Mouse (Mus musculus): ENCODE measurements around the gene Crtam. TPM values are rescaled to one million over a fixed set of nuclear protein-coding genes. Genes with fewer than 3 reads are reported as not detected.

Crtam gene
- under 1 TPM; 0.10 to 0.18 TPM for total RNA-seq (2021)

DNA sequence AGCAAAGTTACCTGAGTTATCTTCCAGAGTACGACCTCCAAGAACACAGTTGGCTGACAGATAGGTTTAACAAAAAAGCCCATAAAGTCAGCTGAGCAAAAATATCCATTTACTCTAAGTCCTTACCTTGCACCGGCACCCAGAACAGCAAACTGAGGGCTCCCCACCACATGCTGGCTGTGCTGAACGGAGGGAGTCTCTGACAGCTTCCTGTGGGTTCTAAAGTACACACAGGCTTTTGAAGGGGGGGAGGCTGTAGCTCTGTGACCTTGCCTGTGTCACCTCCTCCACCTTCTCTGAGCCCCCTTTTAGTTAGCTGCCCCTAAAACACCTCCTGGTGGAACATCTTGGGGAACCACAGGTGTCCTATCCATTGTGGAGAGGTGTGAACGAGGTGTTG lies at the start of gene Crtam:
TSS of gene Crtam (minus strand) at position 214 of the 400 bp plus-strand sequence.
- DNase-seq: no peak

DNA sequence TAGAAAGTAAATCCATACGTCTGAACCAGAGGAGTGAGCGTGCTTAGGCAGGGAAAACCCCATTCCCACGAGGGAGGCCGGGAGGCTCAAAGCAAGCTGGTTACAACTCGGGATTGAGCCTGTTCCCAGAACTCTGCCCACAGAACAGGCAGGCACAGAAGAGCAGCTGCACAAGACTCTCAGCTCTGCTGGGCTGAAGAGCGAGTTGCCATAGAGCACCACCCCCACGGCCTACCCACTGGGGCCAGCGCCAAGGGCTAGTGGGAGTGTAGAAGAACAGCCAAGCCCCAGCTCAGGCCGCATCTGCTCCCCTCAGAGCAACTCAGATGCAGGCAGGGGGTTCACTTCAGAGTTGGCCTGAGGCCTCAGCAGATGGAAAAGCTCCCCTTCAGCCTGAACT lies 49.7 kb upstream of the Crtam start:
- DNase-seq: peak; percentile 86 to 89

DNA sequence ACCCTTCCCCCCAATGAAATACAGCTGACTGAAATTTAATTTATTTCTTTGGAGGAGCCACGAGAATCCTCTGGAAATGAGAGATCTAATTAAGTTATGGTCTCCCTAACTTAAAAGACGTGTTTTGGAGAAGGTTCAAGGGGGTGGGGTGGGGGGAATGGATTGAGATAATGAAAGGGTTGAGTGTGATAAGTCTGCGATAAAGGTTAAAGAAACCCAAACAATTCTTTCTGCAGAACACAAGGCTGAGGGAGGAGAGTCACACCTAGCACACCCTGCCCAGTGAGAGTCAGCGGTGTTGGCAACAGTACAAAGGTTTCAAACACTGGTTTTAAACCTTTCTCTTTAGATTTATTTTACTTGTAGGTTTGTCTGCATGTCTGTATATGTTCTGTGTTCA lies 49.0 kb upstream of the Crtam start:
- no peak for DNase-seq

DNA sequence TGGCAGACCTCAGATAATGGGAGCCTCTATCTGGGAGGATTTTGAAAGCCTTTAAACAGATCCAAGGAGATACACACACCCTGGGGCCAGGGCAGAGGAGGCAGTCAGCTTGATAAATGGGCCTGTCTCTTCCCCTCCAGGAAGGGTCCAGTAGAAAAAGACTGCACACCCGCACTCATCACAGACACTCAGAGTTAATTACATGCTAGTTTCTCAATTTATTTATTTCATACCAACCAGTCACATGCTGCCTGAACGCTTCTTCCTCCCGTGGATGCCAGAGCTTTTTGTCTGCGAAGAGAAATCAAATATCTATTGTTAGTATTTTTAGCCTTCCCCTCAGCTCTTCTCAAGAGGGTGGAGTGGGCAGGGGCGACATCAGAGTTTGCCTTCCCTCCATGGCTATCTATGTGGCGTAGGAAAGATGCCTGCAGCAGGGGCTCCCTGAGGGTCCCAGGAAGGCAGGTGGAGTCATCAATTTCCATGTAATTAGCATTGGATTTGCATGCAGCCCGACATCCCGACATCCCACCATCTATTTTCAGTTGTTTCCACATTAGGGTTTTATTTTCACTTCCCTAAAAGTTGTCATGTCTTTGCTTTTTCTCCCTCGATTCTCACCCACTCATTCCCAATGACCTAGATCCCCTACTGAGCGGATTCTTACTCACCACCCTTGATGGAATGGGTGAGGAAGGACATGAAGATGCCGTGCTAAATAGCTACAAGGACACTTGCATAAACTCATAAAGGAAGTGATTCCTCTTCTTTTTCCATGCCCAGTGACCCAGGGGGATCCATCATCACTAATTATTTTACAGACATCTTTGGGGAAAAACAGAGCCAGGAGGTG lies 46.9 kb upstream of the Crtam start:
- no peak for DNase-seq

DNA sequence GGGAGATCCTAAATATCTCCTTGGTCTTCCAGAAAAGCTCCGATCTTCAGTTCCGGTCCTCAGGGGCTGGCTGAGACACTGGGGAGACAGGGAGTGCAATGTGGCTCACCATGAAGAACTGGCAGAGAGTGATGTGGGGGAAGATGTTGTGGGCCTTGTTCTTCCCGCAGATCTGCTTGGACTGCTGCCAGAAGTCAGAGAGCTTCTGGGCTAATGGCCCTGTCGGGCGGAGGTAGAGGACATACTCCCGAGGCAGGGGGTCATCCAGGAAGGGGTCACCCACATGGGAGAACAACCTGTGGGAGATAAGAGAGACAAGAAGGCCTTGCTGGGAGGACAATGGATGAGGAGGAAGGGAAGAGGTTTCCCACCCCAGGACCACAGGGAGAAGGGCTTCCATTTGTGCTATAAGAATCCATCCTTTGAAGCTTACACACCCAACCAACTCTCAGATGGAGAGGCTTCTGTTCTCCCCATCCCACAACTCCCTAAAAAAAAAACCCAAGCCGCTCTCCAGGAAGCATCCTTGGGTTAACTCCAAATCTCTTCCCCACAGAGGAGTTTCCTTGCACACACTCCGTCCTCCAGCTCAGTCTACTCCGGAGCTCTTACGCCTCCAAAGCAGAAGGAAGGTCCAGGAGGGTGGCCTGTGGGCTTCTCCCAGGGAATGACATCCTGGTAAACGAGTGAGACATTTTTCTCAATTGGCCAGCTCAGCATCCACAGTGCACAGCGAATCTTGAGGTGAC lies 46.1 kb upstream of the Crtam start:
- DNase-seq: no peak

DNA sequence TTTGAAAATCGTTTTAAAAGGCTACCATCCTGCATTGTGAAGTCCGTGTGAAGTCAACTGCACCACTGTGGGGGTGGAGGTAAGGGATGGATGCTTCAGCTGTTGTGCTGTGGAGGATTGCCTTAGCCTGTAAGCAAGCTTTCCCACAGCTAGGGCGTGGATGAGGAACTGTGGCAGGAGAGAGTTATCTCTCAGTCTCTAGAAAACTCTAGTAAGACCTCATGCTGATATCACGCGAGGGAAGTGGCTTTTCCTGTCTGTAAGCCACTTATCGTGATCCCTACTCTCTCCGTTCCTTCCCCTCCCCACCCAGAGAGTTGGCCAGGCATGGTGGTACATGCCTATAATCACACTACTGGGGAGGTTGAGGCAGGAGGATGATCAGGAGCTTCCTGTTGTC lies 44.9 kb upstream of the Crtam start:
- DNase-seq: no peak

DNA sequence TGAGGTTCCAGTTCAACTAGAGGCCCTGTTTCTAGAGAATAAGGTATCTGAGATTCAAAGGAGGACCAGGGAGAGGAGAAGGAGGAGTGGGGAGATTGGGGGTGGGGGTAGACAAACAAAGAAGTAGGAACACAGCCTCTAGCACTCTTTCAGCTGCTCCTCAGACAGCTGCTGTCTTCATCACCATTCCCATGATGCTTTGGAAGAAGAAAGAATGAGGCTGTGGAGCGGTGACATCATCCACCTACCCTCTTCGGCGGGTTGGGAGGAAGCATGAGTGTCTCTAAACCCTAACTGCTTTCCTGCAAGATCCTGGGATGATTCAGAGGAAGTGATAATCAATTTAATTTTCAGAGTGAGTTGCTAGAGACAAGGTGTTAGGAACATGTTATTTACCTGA lies 44.4 kb upstream of the Crtam start:
- DNase-seq: no peak

DNA sequence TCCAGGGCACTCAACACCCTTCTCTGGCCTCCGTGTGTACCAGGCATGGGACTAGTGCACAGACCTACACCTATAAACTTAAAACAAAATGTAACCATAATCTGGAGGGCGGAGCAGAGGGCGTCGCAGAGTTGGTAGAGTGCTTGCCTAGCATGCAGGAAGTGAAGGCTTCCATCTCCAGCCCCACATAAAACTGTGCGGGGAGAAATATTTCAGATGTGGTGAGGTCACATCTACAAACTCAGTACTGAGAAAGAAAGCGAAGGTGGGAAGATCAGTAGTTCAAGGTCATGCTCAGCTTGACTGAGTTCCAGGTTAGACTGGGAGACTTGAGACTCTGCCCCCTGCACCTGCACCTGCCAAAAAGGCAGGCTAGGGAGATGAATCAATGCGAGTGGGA lies 43.8 kb upstream of the Crtam start:
- no peak for DNase-seq

DNA sequence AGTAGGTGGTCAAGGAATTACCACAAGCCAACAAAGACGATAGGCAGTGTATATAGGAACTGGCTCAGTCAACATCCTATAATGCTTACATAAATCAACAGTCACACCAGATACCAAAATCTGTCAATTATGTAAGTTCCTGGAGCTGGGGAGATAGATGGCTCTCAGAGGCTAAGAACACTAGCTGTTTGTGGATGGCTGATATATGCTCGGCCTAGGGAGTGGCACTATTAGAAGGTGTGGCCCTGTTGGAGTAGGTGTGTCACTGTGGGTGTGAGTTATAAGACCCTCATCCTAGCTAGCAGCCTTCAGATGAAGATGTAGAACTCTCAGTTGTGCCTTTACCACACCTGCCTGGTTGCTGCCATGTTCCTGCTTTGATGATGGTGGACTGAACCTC lies 43.2 kb upstream of the Crtam start:
- no peak for DNase-seq

DNA sequence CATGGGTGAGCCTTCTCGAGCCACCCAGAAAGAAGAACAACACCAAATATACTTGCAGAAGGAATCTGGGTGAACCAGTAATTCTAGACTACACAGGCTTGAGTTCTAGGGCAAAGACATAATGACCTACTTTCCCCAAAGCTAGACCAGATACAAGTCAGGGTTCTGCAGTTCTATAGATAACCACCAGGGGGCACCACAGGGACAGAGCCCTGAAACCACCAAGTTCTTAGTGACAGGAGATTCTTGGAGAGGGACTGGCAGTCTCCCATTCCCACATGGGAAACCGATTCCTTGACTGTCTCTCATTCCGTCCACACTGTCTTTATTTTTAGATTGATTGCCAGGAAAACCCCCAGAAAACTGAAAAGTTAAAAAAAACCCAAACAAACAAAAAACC lies 40.2 kb upstream of the Crtam start:
- peak; percentile 81 to 85 for DNase-seq

DNA sequence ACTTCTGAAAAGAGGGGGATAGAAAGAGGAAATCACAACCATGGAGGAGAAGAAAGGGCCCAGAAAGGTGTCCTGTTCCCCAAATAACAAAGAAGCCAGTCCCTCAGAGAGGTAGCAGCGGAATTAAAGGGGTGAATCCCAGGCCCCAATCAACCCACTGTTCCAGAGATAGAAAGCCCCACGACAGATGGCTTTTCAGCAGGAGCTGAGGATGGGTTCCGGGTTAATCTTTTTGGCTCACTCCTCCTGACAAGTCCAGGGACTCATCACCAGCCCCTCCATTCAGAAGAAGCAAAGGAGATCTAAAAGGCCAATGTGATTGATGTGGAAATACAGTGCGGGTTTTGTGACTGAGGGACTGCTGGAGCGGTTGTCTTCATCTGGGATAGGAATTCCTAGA lies 39.2 kb upstream of the Crtam start:
- no peak for DNase-seq

DNA sequence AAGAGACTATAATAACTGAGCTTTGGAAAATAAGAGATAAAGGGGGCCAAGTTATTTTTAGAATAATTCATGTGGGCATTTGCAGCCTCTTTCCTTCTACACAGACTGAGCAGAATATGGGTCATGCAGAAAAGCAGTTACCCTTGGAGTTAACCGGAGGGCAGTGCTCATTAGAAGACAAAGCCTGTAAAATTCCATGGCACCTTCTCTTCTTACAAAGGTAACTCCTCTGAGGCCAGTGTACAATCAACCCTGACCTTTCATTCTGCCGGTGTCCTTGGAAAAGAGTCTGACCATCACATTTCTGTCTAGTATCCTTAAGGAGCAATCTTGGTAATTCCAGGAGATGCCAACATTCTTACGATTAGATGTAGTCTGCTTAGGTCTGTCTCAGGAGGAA lies 37.0 kb upstream of the Crtam start:
- DNase-seq: no peak

DNA sequence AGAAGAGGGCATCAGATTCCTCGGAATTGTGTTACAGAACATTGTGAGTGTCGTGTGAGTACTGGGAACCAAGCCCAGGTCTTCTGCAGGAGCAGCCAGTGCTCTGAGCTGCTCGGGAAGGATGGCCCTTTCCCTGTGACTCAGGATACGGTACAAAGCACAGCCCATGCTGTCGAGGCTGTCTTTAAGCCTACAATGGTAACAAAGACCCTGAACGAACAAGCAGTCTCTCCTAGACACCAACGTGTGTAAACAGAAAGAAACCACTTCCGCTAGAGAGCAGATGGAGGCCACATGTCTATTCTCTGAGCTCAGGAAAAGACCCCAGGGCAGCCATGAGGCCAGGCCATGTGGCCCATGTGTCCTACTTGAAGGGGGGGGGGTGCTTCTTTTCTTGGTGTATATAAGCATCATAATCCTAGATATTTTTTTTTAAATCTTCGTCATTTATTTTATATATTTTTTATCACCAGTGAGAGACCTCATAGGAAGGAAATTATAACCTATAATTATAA lies 33.8 kb upstream of the Crtam start:
- no peak for DNase-seq

DNA sequence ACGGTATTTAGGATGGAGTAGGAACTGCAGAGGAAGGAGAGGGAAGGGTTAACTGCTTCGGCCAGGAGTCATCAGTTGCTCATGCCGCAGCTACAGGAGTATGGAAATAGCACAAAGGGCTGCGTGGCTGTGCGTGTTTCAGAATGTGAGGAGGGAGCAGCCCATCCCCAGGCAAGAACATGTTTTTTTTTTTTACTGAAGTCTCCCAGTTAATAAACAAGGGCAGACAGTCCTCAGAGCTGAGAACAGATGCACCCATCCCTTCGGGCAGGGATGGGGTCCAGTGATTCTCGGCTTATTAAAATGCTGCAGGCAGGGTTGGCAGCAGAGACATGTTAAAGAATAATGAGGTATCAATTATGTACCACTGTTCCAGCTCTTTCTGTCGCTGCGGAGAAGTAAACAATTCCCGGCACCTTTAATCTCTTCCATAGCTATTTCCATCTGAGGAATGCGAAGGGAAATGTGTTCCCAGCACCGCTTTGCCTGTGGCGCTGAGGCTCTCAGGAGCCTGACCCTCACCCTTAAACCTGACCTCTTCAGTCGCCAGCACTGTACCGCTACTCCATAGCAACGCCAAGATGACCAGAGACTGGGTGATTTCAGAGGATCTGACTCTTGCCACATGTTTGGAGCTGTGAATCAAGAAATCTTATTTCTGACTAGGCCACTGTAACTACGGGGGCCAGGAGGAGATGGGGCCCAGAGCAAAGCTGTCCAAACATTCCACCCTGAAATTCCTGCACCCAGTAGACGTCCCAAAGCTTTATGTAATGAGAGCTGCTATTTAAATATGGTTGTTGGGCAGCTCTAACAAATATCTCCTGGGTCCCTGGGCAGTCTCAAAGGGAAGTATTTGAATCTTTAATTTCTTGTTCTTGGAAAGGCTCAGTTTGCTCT lies 27.4 kb upstream of the Crtam start:
- no peak for DNase-seq

DNA sequence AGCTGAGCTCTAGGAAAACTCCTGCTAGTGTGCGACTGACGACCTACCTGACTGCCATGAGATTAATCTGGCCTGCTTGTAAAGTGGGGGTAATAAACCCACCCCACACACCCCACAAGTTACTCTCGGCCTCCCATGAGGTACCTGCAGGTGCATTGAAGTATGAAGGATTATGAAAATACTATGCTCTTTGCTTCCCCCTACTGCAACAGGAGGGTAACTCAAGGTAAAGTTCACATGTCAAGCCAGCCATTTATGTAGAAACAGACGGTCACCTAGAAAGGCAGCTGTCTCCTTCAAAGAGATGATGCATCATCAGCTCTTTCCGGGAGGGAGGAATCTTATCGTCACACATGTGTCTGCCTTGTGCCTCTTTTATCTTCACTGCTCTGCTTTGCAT lies 25.4 kb upstream of the Crtam start:
- no peak for DNase-seq

DNA sequence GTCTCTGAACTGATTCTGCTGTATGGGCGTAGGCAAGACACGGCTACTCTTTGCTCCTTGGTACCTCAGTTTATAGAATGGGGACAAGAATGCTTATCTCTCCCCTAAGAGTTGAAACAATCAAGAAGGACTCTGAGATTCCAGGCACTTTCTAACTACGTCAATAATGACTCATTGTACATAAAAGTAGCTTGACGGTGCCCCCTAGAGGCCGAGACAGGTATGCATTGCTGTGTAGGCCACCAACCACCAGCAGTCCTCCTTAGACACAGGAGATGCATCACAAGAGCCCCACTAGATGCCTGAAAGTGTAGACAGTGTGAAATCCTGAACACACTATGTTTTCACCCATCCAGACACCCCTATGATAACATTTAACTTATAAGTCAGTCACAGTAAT lies 24.0 kb upstream of the Crtam start:
- peak; percentile 42 to 49 for DNase-seq

DNA sequence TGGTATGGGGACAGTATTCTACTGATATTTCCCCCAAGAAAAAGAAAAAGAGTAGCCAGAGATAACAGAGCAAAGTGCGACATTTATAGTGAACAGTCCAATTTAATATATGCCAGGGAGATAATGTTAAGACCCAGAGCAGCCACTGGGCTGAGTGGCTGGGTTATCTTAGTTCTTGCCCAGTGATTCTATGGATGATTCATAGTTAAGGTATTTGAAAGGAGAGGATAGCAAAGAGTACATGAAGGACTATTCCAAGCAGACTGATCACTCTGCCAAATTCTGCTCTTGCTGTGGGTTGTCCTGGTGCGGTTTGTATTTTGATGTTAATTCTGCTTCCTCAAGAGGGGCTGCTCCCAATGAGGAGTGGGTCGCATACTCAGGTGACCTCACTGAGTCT lies 17.3 kb upstream of the Crtam start:
- no peak for DNase-seq

DNA sequence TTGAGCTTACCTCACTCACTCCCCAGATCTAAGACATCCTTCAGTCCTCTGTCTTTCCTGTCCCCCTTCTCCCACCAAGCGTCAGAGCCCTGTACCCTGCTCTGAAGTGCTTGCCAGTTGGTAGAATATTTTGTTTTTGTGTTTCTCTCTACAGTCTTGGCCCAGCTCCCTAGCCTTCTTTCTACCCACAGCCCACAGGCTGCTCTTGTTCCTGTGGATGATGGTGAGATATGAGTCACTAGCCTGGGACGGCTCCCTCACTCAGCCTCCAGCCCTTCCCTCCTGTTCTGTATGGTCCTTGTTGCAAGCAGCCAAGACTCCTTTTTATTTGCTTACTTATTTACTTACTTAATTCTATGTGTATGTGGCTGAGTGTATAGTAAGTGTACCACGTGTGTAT lies 16.1 kb upstream of the Crtam start:
- peak; percentile 34 to 37 for DNase-seq

DNA sequence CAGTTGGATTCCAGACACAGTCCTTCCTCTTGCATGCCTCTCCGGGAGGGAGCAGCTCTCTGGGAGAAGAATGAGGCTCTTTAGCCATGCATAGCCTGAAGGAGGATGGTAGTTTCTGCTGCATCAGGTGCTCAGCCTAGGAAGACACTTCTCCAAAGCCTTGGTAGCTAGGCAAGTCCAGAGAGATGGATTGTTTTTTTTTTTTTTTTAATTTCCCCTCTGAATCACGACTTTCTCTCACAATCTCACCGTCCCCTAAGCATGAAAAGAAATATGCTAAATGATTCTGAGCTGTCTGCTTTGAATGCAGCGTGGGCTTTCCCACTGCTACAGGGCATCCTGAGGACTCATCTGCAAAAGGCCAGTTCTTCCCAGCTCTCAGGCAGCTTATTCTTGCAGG lies 10.1 kb upstream of the Crtam start:
- no peak for DNase-seq

DNA sequence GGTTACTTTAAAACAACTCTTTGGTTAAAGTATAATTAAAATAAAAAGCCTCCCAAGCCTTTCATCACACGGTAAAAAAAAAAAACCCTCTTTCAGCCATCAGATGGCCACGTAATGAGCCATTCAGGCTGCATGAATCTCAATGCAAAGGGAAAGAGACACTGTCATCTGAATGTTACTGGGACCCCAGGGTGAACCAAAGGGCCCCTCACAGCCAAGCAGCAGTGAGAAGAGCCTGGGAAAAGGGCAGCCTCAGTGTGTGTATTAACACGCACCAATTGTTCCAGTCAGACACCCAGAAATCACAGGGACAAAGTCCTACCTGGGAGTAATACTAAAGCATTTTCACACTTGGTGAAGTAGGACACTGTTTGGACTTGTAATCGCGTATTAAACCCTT lies 8.0 kb upstream of the Crtam start:
- no peak for DNase-seq

DNA sequence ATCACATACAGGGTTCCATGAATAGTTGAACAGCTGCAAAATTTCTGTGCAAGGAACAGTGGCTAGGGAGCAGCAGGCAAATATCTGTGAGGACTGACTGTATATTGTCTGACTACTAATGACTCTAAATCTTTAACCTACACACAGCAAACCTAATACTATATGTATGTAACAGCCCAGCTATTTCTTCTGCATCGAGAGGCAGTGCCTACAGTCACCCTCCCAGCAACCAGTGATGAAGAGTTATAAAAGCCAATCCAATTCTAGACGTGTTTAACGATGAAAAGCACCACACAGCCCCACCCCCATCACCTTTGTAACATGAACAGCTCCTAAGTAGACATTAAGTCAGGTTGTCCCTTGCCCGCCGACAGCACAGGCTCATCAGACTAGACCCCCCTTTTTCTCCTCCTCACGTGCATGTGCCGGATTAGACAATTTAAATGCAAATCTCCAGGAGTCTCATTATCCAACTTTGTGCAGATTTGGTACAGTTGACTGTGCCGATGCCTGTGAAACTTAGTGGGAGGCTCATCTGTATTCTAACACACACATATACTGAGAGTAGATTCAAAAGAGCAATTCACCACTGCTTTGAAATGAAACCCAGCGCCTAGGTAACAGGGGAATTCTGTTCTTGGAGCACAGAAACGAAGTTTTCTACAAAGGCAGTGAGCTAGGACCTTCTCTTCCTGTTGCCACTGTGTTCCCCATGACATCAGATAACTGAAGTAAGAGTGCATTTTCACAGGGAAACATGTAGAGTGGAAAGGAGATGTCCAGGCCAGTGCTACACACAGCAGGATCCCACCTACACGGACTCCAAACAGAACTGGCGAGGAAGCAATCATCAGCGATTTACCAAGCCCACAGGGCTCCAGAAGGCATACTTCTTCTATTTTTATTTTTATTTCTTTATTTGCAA lies 7.3 kb upstream of the Crtam start:
- no peak for DNase-seq

DNA sequence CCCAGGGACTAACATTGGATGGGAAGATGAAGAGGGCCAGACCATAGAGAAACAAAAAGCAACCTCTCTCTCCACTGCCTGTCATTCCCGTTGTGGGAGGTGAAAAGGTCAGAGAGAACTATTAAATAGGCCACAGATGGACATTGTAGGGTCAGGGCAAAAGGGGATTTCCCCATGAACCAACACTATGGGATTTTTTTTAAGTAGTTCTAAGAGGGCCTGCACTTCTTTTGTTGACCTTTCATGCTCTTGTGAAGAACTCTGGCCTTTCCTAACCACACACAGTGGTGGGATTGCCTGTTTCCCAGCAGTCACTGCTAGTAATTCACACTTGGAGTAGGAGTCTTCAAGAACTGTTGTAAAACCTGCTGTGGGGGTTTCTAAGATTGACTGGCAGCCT lies 3.4 kb upstream of the Crtam start:
- no peak for DNase-seq

All from layer of hippocampus, postnatal 36 days (tissue).